Mouse (Mus musculus) midbrain, embryonic 15.5 days (tissue): ENCODE results near the gene Fam199x. TPM values are rescaled to one million over a fixed set of nuclear protein-coding genes. Genes with fewer than 3 reads are reported as not detected.

Source experiments
- ATAC-seq: fragments of 200-750 bp; cut with Nextera tagmentation; replicated peaks from 2 replicates; pipeline ENCODE4 v1.8.0; 2017; ENCODE audit warnings: moderate TSS enrichment
- H3K27ac ChIP-seq: fragments of 300-500 bp; sonication (generic); 2 replicates; pipeline ENCODE4 v1.5.1; 2015; ENCODE audit warnings: mild to moderate bottlenecking, inconsistent platforms
- H3K27me3 ChIP-seq: fragments of 300-500 bp; sonication (generic); replicated peaks from 2 replicates; pipeline ENCODE4 v1.6.1; 2015; ENCODE audit warnings: inconsistent platforms
- H3K36me3 ChIP-seq: fragments of 300-500 bp; sonication (generic); replicated peaks from 2 replicates; pipeline ENCODE4 v1.6.1; 2015; ENCODE audit warnings: inconsistent platforms
- H3K4me1 ChIP-seq: fragments of 300-500 bp; sonication (generic); 2 replicates; pipeline ENCODE4 v1.6.1; 2015; ENCODE audit warnings: inconsistent platforms
- H3K4me2 ChIP-seq: fragments of 300-500 bp; sonication (generic); 2 replicates; pipeline ENCODE4 v1.6.1; 2015; ENCODE audit warnings: inconsistent platforms, mild to moderate bottlenecking, moderate library complexity
- H3K4me3 ChIP-seq: fragments of 300-500 bp; sonication (generic); 2 replicates; pipeline ENCODE4 v1.5.1; 2015; ENCODE audit warnings: mild to moderate bottlenecking, inconsistent platforms
- H3K9ac ChIP-seq: fragments of 300-500 bp; sonication (generic); 2 replicates; pipeline ENCODE4 v1.6.1; 2015; ENCODE audit warnings: mild to moderate bottlenecking, inconsistent platforms
- H3K9me3 ChIP-seq: fragments of 300-500 bp; sonication (generic); 2 replicates; pipeline ENCODE4 v1.6.1; 2016; ENCODE audit warnings: inconsistent platforms
- WGBS: fragments of 180-500 bp; shearing (Covaris S2); methylation state at CpG from one replicate; pipeline ENCODE4 v1.1.7; 2015; ENCODE audit warnings: mixed read lengths; 5-methylcytosine and 5-hydroxymethylcytosine counted together
- polyA plus RNA-seq: library from polyadenylated mRNA; unstranded; fragments of >200 nt; fragmentation: Nextera tagmentation; extraction: Ambion mirVana; gene quantifications from 2 replicates; pipeline ENCODE4 v1.2.1, GENCODE M21; 2015

Gene Fam199x
- polyA plus RNA-seq: 8.5 and 9.4 TPM in 2 replicates

GRCm38 (mm10) chrX:137049425-137050225 is at the start of gene Fam199x:
Gene Fam199x (plus strand): TSS chrX:137049594.
- Histone ChIP-seq H3K9ac (peak within 1 kb of the TSS; percentile 61), H3K4me1 (peaks cover 4% of the 10 kb centered on the region), H3K9me3 (no peaks in the 10 kb centered on the region), H3K27me3 (no peaks in the 10 kb centered on the region), H3K27ac (peak within 1 kb of the TSS; percentile 69), H3K4me2 (peak within 1 kb of the TSS; percentile 63), H3K4me3 (peak within 1 kb of the TSS; percentile 71), H3K36me3 (no peaks in the 10 kb centered on the region)
- peak; percentile 97 for ATAC-seq
- 15% methylated on average over 49 of the region's 62 CpGs for WGBS

DNA sequence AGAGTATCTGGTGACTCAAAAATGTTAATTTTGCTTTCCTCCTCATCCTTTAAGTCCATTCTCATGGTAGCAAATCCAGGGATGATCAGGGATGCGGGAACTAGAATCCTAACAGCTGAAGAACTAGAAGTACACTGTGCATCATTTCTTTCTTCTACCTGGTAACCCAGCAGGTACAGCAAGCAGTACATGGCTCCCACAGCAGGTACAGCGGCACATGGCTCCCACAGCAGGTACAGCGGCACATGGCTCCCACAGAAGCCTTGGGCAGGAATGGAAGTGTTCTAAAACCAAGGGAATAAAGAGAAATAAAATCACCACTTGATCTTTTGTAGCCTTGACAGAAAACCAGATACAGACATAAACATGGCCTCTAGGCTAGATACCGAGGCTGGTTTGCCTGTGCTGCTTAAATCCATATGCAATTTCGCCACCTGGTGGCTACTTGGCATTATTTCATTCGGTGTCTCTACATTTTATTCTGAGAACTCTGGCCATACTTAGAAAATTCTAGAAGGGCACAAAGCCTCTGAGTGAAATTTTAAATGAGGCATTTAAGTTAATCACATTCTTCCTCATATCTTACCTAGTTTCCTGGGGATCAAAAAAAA is 34.2 kb upstream of the Fam199x start:
- 57% methylated on average over 6 of the region's 6 CpGs for WGBS
- Histone ChIP-seq H3K27me3 (no peaks in the 10 kb centered on the region), H3K9ac (no peak overlapping the region), H3K4me1 (no peaks in the 10 kb centered on the region), H3K36me3 (no peaks in the 10 kb centered on the region), H3K4me2 (no peak overlapping the region), H3K27ac (no peak overlapping the region), H3K4me3 (no peak overlapping the region), H3K9me3 (no peaks in the 10 kb centered on the region)
- ATAC-seq: peak; percentile 56; the same call in 1 of the 2 replicates

DNA sequence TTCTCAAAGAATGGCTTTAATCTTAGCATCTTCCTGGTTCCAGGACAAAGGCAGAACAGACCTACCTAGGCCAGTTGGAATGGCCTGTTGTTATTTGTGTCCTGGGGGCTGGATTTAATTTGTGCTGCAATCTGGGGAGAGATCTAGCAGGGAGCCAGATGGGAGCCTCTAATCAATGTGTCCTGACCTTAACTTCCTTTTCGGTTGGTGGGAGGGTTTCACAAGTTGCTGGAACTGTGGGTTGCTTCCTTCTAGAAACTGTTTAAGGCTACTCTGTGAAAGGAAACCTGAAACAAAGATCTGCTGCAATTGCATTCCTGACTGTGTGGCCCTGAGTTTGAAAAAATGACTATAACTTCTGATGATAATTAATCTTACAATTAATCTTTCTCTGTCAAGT is 31.7 kb upstream of the Fam199x start:
- ATAC-seq: no peak
- WGBS: 81% methylated on average over 1 of the region's 1 CpGs
- Histone ChIP-seq H3K9me3 (no peaks in the 10 kb centered on the region), H3K4me2 (no peak overlapping the region), H3K36me3 (no peaks in the 10 kb centered on the region), H3K4me3 (no peak overlapping the region), H3K27ac (no peak overlapping the region), H3K27me3 (no peaks in the 10 kb centered on the region), H3K9ac (no peak overlapping the region), H3K4me1 (no peaks in the 10 kb centered on the region)

GRCm38 (mm10) chrX:137019310-137019709 is 30.1 kb upstream of the Fam199x start:
- no peak overlapping the region for H3K9ac ChIP-seq
- no peak overlapping the region for H3K27ac ChIP-seq
- ATAC-seq: peak; percentile 52
- WGBS: 41% methylated on average over 1 of the region's 1 CpGs
- no peaks in the 10 kb centered on the region for H3K36me3 ChIP-seq
- no peaks in the 10 kb centered on the region for H3K9me3 ChIP-seq
- H3K4me3 ChIP-seq: no peak overlapping the region
- no peaks in the 10 kb centered on the region for H3K27me3 ChIP-seq
- H3K4me2 ChIP-seq: no peak overlapping the region
- H3K4me1 ChIP-seq: no peaks in the 10 kb centered on the region

DNA sequence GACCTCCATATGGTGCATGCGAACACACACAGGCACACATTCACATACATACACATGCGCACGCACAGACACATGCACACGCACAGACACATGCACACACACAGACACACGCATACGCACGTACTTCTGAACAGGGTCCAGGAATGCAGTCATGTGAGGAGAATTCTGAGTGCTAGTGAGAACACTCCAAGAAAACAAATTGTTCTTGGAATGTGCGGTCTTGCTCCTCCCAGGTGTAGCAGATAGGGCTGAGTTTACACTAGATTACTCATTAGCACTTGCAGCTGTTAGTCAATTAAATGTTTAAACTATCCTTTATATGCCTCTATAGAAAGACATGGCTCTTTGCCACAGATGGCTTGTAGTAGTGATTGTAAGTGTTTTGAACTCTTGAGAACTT is 18.5 kb upstream of the Fam199x start:
- H3K36me3 ChIP-seq: no peaks in the 10 kb centered on the region
- no peaks in the 10 kb centered on the region for H3K4me1 ChIP-seq
- H3K27me3 ChIP-seq: no peaks in the 10 kb centered on the region
- no peak overlapping the region for H3K4me3 ChIP-seq
- H3K9ac ChIP-seq: no peak overlapping the region
- 97% methylated on average over 8 of the region's 8 CpGs for WGBS
- H3K4me2 ChIP-seq: no peak overlapping the region
- no peaks in the 10 kb centered on the region for H3K9me3 ChIP-seq
- no peak for ATAC-seq
- H3K27ac ChIP-seq: no peak overlapping the region

GRCm38 (mm10) chrX:137031726-137032125 is 17.7 kb upstream of the Fam199x start:
- Histone ChIP-seq H3K27me3 (no peaks in the 10 kb centered on the region), H3K4me2 (no peak overlapping the region), H3K27ac (no peak overlapping the region), H3K4me1 (0 out of 2 replicates have a peak, but pooled peaks cover 1% of the 10 kb centered on the region), H3K36me3 (no peaks in the 10 kb centered on the region), H3K9ac (no peak overlapping the region), H3K9me3 (no peaks in the 10 kb centered on the region), H3K4me3 (no peak overlapping the region)
- WGBS: 91% methylated on average over 5 of the region's 5 CpGs
- no peak for ATAC-seq

DNA sequence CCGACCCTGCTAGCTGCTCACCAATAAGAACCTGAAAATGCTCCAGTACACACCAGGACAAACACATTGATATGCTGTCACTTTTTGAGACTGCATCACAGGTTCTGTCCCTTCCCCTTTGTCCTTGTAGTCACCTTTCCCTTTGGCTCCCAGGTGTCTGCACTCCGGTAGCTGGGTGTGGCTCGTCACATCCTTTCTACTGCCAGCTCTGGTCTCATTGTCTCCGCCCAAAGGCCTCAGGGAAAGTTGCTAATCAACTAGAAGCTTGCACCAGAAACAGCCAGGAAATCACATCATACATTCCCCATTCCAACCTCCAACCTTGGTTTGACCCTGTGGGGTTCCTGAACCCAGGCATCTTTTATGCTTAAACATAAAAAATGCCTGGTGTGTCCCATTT is 15.1 kb upstream of the Fam199x start:
- Histone ChIP-seq H3K27me3 (no peaks in the 10 kb centered on the region), H3K27ac (no peak overlapping the region), H3K4me1 (0 out of 2 replicates have a peak, but pooled peaks cover 7% of the 10 kb centered on the region), H3K4me2 (no peak overlapping the region), H3K36me3 (no peaks in the 10 kb centered on the region), H3K4me3 (no peak overlapping the region), H3K9ac (no peak overlapping the region), H3K9me3 (no peaks in the 10 kb centered on the region)
- ATAC-seq: no peak
- WGBS: 81% methylated on average over 4 of the region's 4 CpGs

DNA sequence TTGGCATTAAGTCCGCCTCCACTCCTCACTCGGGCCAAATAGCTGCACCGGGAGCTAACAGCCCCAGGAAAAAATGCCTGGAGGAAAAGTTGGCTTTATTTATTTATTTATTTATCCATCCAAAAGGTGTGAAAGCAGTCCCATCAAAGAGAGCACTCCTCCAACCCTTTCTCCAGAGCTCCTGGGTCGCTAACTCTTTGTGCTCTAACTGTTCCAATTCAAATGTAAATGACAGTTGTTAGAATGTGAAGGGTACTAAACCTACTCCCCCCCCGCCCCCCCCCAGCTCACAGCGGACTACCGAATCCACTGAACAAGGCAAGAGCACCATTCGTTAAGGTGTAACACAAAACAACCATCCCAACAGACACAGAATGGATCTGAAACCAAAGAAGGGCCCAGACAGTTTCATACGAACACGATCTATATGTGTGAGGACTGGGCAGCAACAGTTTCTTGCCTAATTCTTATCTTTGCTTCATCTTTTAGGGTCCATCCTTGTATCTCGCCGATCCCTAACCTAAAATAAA is 11.9 kb upstream of the Fam199x start:
- 27% methylated on average over 12 of the region's 12 CpGs for WGBS
- H3K4me2 ChIP-seq: peak overlapping the region; percentile 68
- H3K36me3 ChIP-seq: no peaks in the 10 kb centered on the region
- H3K4me3 ChIP-seq: peak overlapping the region; percentile 58
- H3K9me3 ChIP-seq: no peaks in the 10 kb centered on the region
- H3K27me3 ChIP-seq: no peaks in the 10 kb centered on the region
- no peak; the same call in 1 of the 2 replicates for ATAC-seq
- 0 out of 2 replicates have a peak, but pooled peaks cover 7% of the 10 kb centered on the region for H3K4me1 ChIP-seq
- peak overlapping the region; percentile 55 for H3K9ac ChIP-seq
- peak overlapping the region; percentile 94 for H3K27ac ChIP-seq

- peak within 1 kb of the TSS; percentile 55 for H3K9ac ChIP-seq
- peak; percentile 96 for ATAC-seq
- peak within 1 kb of the TSS; percentile 94 for H3K27ac ChIP-seq
- 34% methylated on average over 26 of the region's 31 CpGs for WGBS
- 0 out of 2 replicates have a peak, but pooled peaks cover 7% of the 10 kb centered on the region for H3K4me1 ChIP-seq
- H3K4me3 ChIP-seq: peak within 1 kb of the TSS; percentile 58
- no peaks in the 10 kb centered on the region for H3K27me3 ChIP-seq
- no peaks in the 10 kb centered on the region for H3K36me3 ChIP-seq
- H3K9me3 ChIP-seq: no peaks in the 10 kb centered on the region
- H3K4me2 ChIP-seq: peak within 1 kb of the TSS; percentile 68
Observed at GRCm38 (mm10) chrX:137038000-137038483, 11.4 kb upstream of the Fam199x start, which contains the start of gene Slc25a53. Gene Slc25a53 (minus strand): TSS chrX:137038302.

GRCm38 (mm10) chrX:137038502-137038901 is 10.9 kb upstream of the Fam199x start:
- peak; percentile 61 for ATAC-seq
- peak overlapping the region; percentile 55; the same call in 1 of the 2 replicates for H3K9ac ChIP-seq
- H3K36me3 ChIP-seq: no peaks in the 10 kb centered on the region
- WGBS: 42% methylated on average over 7 of the region's 7 CpGs
- H3K27me3 ChIP-seq: no peaks in the 10 kb centered on the region
- peak overlapping the region; percentile 50 for H3K4me2 ChIP-seq
- 0 out of 2 replicates have a peak, but pooled peaks cover 7% of the 10 kb centered on the region for H3K4me1 ChIP-seq
- H3K4me3 ChIP-seq: peak overlapping the region; percentile 58
- peak overlapping the region; percentile 94 for H3K27ac ChIP-seq
- H3K9me3 ChIP-seq: no peaks in the 10 kb centered on the region

DNA sequence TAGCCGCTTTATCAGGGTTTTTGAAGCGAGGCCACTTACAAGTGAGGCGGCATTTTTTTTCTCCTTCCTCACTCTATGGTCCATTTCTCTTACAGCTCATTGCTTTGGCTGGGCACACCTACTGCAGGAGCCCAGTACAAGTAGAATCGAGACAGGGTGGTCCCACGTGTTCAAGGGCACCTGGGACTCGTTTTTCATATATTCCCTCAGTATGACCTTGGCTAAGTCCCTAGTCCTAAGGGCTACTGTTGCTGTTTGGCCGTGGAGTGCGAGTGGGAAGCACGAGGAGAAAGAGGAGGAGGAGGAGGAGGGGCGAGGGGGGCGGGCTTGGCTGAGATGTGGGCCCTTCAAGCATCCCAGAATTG is 352 bp upstream of the Fam199x start:
- Histone ChIP-seq H3K9me3 (no peaks in the 10 kb centered on the region), H3K4me2 (peak overlapping the region; percentile 63), H3K4me3 (peak overlapping the region; percentile 71), H3K9ac (peak overlapping the region; percentile 61), H3K36me3 (no peaks in the 10 kb centered on the region), H3K27me3 (no peaks in the 10 kb centered on the region), H3K27ac (peak overlapping the region; percentile 69), H3K4me1 (peaks cover 4% of the 10 kb centered on the region)
- WGBS: 20% methylated on average over 8 of the region's 11 CpGs
- ATAC-seq: no peak; the same call in 1 of the 2 replicates

DNA sequence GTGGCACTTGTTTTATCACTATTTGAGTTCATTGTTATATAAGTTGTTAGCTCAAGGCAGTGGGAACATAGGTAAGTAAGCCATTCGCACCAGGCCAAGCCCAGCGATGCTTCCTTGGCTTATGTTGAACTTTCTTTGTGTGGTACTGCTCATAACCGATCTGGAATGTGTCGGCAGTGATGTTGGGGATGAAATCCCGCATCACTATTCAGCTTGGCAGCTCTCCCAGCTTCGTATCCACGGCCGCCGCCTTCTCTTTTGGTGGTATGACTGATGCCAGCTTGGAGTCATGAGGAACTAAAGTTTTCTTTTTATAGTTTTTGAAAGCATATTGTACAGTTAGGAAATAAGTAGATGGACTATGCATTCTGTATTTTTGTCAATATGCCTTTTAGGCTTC is 13.8 kb downstream of the Fam199x start:
- WGBS: 74% methylated on average over 9 of the region's 9 CpGs
- no peak overlapping the region for H3K27ac ChIP-seq

More for the DNA sequence above, 13.8 kb downstream of the Fam199x start:
- H3K4me1 ChIP-seq: no peaks in the 10 kb centered on the region
- H3K4me2 ChIP-seq: no peak overlapping the region
- no peak overlapping the region for H3K9ac ChIP-seq
- no peaks in the 10 kb centered on the region for H3K36me3 ChIP-seq
- no peak overlapping the region for H3K4me3 ChIP-seq
- H3K9me3 ChIP-seq: no peaks in the 10 kb centered on the region
- no peaks in the 10 kb centered on the region for H3K27me3 ChIP-seq
- no peak for ATAC-seq
